8 mouse cellular contexts compared by ENCODE assay signal in genomic region chr2:32608141-32608777, GRCm38 (mm10). TPM values are rescaled to one million over a fixed set of nuclear protein-coding genes. Genes with fewer than 3 reads are reported as not detected.
DNase-seq lines count a peak whose midpoint lies in the region; ATAC-seq lines count a peak whose summit lies in the region.

No protein-coding gene starts in this region.

- H3K36me3 ChIP-seq in intestine, embryonic 14.5 days (ENCODE audit: control insufficient read depth, insufficient read depth, low read length): no peaks in the 10 kb centered on the region
- no peaks in the 10 kb centered on the region for H3K36me3 ChIP-seq in neural tube, embryonic 12.5 days

- peak; percentile 72 for ATAC-seq in common myeloid progenitor, adult 5-6 weeks (replicated peaks; ENCODE audit: low read depth, poor library complexity, severe bottlenecking)
- peak; percentile 48; the same call in 1 of the 2 replicates for ATAC-seq in intestine, embryonic 14.5 days (replicated peaks; ENCODE audit: low FRiP score, low TSS enrichment, low read depth)
- 0 out of 2 replicates have a peak, but pooled peaks have one; percentile 27 for ATAC-seq in neural tube, embryonic 12.5 days (ENCODE audit: low FRiP score, low read depth)

- H3K27ac ChIP-seq in intestine, embryonic 14.5 days (ENCODE audit: low read depth): peak overlapping the region; percentile 43; the same call in 1 of the 2 replicates
- H3K27ac ChIP-seq in neural tube, embryonic 12.5 days: no peak overlapping the region

- H3K4me2 ChIP-seq in intestine, embryonic 14.5 days (ENCODE audit: low read length): peak overlapping the region; percentile 75
- H3K4me2 ChIP-seq in neural tube, embryonic 12.5 days (replicated peaks): peak overlapping the region; percentile 92

- H3K4me1 ChIP-seq in intestine, embryonic 14.5 days (replicated peaks; ENCODE audit: control insufficient read depth, insufficient read depth, low read length): peaks cover 19% of the 10 kb centered on the region
- peaks cover 24% of the 10 kb centered on the region for H3K4me1 ChIP-seq in neural tube, embryonic 12.5 days

- peak overlapping the region; percentile 32; the same call in 1 of the 2 replicates for H3K9ac ChIP-seq in intestine, embryonic 14.5 days (ENCODE audit: low read length)
- no peak overlapping the region for H3K9ac ChIP-seq in neural tube, embryonic 12.5 days

- intact Hi-C loops in gastrocnemius, postnatal 36 days (cut with DNase I): no loop called here

- H3K27me3 ChIP-seq in intestine, embryonic 14.5 days (replicated peaks; ENCODE audit: control insufficient read depth, insufficient read depth, low read length): no peaks in the 10 kb centered on the region
- no peaks in the 10 kb centered on the region for H3K27me3 ChIP-seq in neural tube, embryonic 12.5 days (replicated peaks)

- H3K9me3 ChIP-seq in intestine, embryonic 14.5 days (ENCODE audit: control insufficient read depth, low read length): no peaks in the 10 kb centered on the region
- no peaks in the 10 kb centered on the region for H3K9me3 ChIP-seq in neural tube, embryonic 12.5 days

- peak overlapping the region; percentile 71 for H3K4me3 ChIP-seq in intestine, embryonic 14.5 days (ENCODE audit: low read depth, low read length)
- H3K4me3 ChIP-seq in neural tube, embryonic 12.5 days: no peak overlapping the region

- peak; percentile 93 for DNase-seq in 416B (ENCODE audit: low read depth)
- DNase-seq in MEL-GATA-1-ER (ENCODE audit: extremely low read depth, low read depth): peak; percentile 81
- DNase-seq in gastrocnemius, postnatal 36 days: peak; percentile 76 to 80
- peak; percentile 73 for DNase-seq in intestine, embryonic 14.5 days (ENCODE audit: low spot score)
- peak; percentile 81 to 82 for DNase-seq in lung, adult 18-20 months
- no peak for DNase-seq in frontal cortex, postnatal 25 days (ENCODE audit: low spot score in 2 of 2)

- WGBS in intestine, embryonic 14.5 days: 5% methylated on average over 25 of the region's 25 CpGs
- 9% methylated on average over 25 of the region's 25 CpGs for WGBS in neural tube, embryonic 12.5 days

RNA-seq across cellular contexts. Expression of gene St6galnac6, which starts 8.8 kb away (rescaled TPM):
- 12.7 and 22.9 TPM in 2 replicates for total RNA-seq in common myeloid progenitor, adult 5-6 weeks (2017)
- 10 to 100 TPM; 34.9 to 46.5 TPM for total RNA-seq in gastrocnemius, postnatal 36 days (2021)
- polyA plus RNA-seq in intestine, embryonic 14.5 days (2014; fragmentation: Nextera tagmentation; extraction: Ambion mirVana): 5.7 and 6.9 TPM in 2 replicates
- 10.1 and 11.5 TPM in 2 replicates for polyA plus RNA-seq in neural tube, embryonic 12.5 days (2016; fragmentation: Nextera tagmentation; extraction: Ambion mirVana)

RNA-seq across cellular contexts. Expression of gene Ak1, which starts 13.3 kb away (rescaled TPM):
- total RNA-seq in common myeloid progenitor, adult 5-6 weeks (2017): 3.5 TPM in 2 replicates
- total RNA-seq in gastrocnemius, postnatal 36 days (2021): 1,000 to 10,000 TPM; 1,818 to 2,240 TPM
- polyA plus RNA-seq in intestine, embryonic 14.5 days (2014; fragmentation: Nextera tagmentation; extraction: Ambion mirVana): 22.8 and 24.6 TPM in 2 replicates
- polyA plus RNA-seq in neural tube, embryonic 12.5 days (2016; fragmentation: Nextera tagmentation; extraction: Ambion mirVana): 46.6 and 50.4 TPM in 2 replicates

RNA-seq across cellular contexts. Expression of gene St6galnac4, which starts 21.4 kb away (rescaled TPM):
- 25.7 and 28.8 TPM in 2 replicates for total RNA-seq in common myeloid progenitor, adult 5-6 weeks (2017)
- total RNA-seq in gastrocnemius, postnatal 36 days (2021): 10 to 100 TPM; 14.1 to 21.7 TPM
- 15.5 and 20.3 TPM in 2 replicates for polyA plus RNA-seq in intestine, embryonic 14.5 days (2014; fragmentation: Nextera tagmentation; extraction: Ambion mirVana)
- 20.4 and 21.4 TPM in 2 replicates for polyA plus RNA-seq in neural tube, embryonic 12.5 days (2016; fragmentation: Nextera tagmentation; extraction: Ambion mirVana)

RNA-seq across cellular contexts. Expression of gene 9430097D07Rik, which starts 32.8 kb away (rescaled TPM):
- not detected in 2 replicates for total RNA-seq in common myeloid progenitor, adult 5-6 weeks (2017)
- not detected for total RNA-seq in gastrocnemius, postnatal 36 days (2021)
- 0.15 and 0.35 TPM in 2 replicates for polyA plus RNA-seq in intestine, embryonic 14.5 days (2014; fragmentation: Nextera tagmentation; extraction: Ambion mirVana)
- polyA plus RNA-seq in neural tube, embryonic 12.5 days (2016; fragmentation: Nextera tagmentation; extraction: Ambion mirVana): 0.25 and 0.69 TPM in 2 replicates

RNA-seq across cellular contexts. Expression of gene Pip5kl1, which starts 33.7 kb away (rescaled TPM):
- not detected in 2 replicates for total RNA-seq in common myeloid progenitor, adult 5-6 weeks (2017)
- total RNA-seq in gastrocnemius, postnatal 36 days (2021): not detected
- polyA plus RNA-seq in intestine, embryonic 14.5 days (2014; fragmentation: Nextera tagmentation; extraction: Ambion mirVana): 0.62 and 0.89 TPM in 2 replicates
- polyA plus RNA-seq in neural tube, embryonic 12.5 days (2016; fragmentation: Nextera tagmentation; extraction: Ambion mirVana): 3.9 and 4.0 TPM in 2 replicates

Comparison
In these comparisons a context has a peak if more than half of its experiments do, and no peak if none do; other contexts are left out.
1. DNase-seq: peak in 416B (single experiment), MEL-GATA-1-ER (single experiment), gastrocnemius, postnatal 36 days (2 of 2), intestine, embryonic 14.5 days (single experiment) and lung, adult 18-20 months (2 of 2); none in frontal cortex, postnatal 25 days (0 of 2).
2. RNA of gene Ak1, which starts 13.3 kb away (total RNA-seq): 1,818 to 2,240 TPM in gastrocnemius, postnatal 36 days; 3.5 TPM in common myeloid progenitor, adult 5-6 weeks; every median in the first group is over 100 times any median in the second.
3. Peak in every context shown above with its lines, with median percentiles within 50 percentile points of each other: ATAC-seq.